Mouse (Mus musculus): Measurements from ENCODE around the gene Amz2. TPM values are rescaled to one million over a fixed set of nuclear protein-coding genes. Genes with fewer than 3 reads are reported as not detected.

Gene Amz2
- polyA plus RNA-seq, 1 experiment from 2014 or later = 49.1 TPM

DNA sequence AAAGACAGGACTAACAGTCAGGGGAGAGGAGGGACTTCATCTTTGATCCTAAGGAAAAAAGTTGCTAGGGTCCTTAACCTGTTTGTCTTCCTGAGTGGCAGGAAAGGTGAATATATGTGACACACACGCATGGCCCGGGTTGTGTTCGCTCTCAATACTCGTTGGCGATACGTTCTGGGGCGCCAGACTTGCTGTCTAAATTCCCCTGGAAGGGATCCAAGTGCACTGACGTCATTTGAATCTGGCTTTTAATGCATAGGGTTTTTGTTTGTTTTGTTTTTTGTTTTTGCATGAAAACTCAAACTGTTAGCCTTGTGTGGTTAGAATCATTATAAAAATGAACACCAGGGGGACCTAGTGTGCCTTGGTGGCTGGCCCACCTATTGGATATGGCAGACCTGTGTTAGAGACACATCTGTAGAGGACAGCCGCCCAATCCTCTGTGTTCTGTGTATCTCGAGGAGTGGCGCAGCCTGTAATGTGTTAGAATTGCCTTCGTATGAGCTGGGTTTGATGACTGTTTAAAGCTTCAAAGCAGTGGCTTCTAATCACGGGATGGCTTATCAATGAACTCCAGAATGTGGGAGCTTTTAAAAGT is 19.8 kb downstream of the Amz2 start:
- 59% methylated on average over 13 of the region's 13 CpGs for WGBS
- no peaks in the 10 kb centered on the region for H3K9me3 ChIP-seq
- peaks cover 3% of the 10 kb centered on the region; the same call in 1 of the 2 replicates for H3K27me3 ChIP-seq
- H3K4me3 ChIP-seq = no peak overlapping the region
- no peak overlapping the region for H3K4me2 ChIP-seq
- H3K9ac ChIP-seq = no peak overlapping the region
- peaks cover 3% of the 10 kb centered on the region; the same call in 1 of the 2 replicates for H3K4me1 ChIP-seq (replicated peaks)
- no peak overlapping the region for H3K27ac ChIP-seq (replicated peaks)
- H3K36me3 ChIP-seq = no peaks in the 10 kb centered on the region
- ATAC-seq (ENCODE audit: low read depth) = peak; percentile 67

GRCm38 (mm10) chr11:109451169-109451568 is 25.4 kb downstream of the Amz2 start:
- Histone ChIP-seq H3K9me3 (no peaks in the 10 kb centered on the region), H3K9ac (no peak overlapping the region), H3K4me3 (no peak overlapping the region), H3K4me1 (replicated peaks) (no peaks in the 10 kb centered on the region), H3K27ac (replicated peaks) (no peak overlapping the region), H3K36me3 (peaks cover 6% of the 10 kb centered on the region; the same call in 1 of the 2 replicates), H3K27me3 (no peaks in the 10 kb centered on the region), H3K4me2 (no peak overlapping the region)
- no peak for ATAC-seq (ENCODE audit: low read depth)
- 84% methylated on average over 11 of the region's 11 CpGs for WGBS

DNA sequence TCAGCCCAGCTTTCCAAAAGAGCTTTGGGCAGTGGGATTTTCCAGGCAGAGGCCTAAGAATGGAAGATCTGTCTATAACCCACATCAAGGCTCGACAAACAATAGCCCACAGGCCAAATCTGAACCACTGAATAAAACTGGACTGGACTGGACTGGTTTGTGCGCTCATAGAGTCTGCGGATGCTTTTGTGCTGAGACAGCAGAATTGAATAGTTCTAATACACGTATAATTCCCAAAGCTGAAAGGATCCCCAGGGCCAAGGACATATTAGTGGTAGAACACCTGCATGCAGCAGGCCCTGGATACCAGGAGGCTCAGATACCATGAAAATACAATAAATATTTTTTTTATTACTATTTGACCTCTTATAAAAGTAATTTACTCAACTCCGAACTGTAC is 30.5 kb downstream of the Amz2 start:
- no peak for ATAC-seq (ENCODE audit: low read depth)
- Histone ChIP-seq H3K4me1 (replicated peaks) (no peaks in the 10 kb centered on the region), H3K9ac (no peak overlapping the region), H3K9me3 (no peaks in the 10 kb centered on the region), H3K36me3 (peaks cover 12% of the 10 kb centered on the region; the same call in 1 of the 2 replicates), H3K4me3 (no peak overlapping the region), H3K4me2 (no peak overlapping the region), H3K27ac (replicated peaks) (no peak overlapping the region), H3K27me3 (no peaks in the 10 kb centered on the region)
- WGBS = 91% methylated on average over 5 of the region's 5 CpGs

- H3K36me3 ChIP-seq = peaks cover 21% of the 10 kb centered on the region
- ATAC-seq (ENCODE audit: low read depth) = no peak
- 95% methylated on average over 11 of the region's 11 CpGs for WGBS
- no peak overlapping the region for H3K9ac ChIP-seq
- no peaks in the 10 kb centered on the region for H3K27me3 ChIP-seq
- no peaks in the 10 kb centered on the region for H3K4me1 ChIP-seq (replicated peaks)
- no peaks in the 10 kb centered on the region for H3K9me3 ChIP-seq
- H3K27ac ChIP-seq (replicated peaks) = no peak overlapping the region
- H3K4me2 ChIP-seq = no peak overlapping the region
- H3K4me3 ChIP-seq = no peak overlapping the region
Measured at GRCm38 (mm10) chr11:109458165-109458564, 32.4 kb downstream of the Amz2 start.

DNA sequence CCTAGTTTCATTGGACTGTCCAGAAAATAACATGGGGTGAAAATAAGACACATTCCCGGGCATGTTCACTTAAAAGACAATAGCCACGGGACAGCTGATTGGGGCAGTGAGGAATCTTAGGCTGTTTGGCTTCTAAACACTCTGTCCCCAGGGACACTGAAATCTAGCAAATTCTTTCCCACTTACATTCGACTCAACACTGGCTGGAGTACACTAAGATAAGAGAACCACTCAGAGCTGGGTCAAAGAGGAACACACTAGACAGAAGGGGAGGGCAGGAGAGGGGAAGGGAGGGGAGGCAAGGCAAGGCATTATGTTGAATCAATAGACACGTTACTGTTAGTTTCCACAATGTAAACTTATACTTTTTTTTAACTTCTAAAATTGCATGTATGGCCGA is 34.8 kb downstream of the Amz2 start:
- Histone ChIP-seq H3K9ac (no peak overlapping the region), H3K36me3 (peaks cover 15% of the 10 kb centered on the region; the same call in 1 of the 2 replicates), H3K27ac (replicated peaks) (no peak overlapping the region), H3K9me3 (no peaks in the 10 kb centered on the region), H3K4me1 (replicated peaks) (no peaks in the 10 kb centered on the region), H3K27me3 (no peaks in the 10 kb centered on the region), H3K4me2 (no peak overlapping the region), H3K4me3 (no peak overlapping the region)
- WGBS = 76% methylated on average over 5 of the region's 5 CpGs
- ATAC-seq (ENCODE audit: low read depth) = no peak

DNA sequence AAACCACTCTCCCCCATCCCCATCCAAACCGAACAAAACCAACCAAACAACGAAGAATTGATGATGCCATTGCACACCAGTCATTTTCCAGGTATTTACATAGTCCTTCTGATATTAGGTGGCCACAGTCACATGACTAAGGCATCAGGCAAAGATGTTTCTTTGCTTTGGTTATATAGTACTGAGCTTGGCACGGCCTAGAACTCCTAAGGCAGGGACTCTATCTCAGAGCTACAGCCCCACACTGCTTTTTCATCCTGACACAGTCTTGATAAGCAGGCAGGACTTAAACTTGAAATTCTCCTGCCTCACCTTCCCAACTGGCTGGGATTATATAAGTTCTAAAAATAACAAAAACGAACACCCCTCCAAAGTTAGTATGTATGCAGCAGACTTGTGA is 39.3 kb downstream of the Amz2 start:
- 91% methylated on average over 4 of the region's 4 CpGs for WGBS
- no peak overlapping the region for H3K4me2 ChIP-seq
- H3K4me1 ChIP-seq (replicated peaks) = no peaks in the 10 kb centered on the region
- no peak overlapping the region for H3K9ac ChIP-seq
- H3K9me3 ChIP-seq = no peaks in the 10 kb centered on the region
- H3K36me3 ChIP-seq = peaks cover 9% of the 10 kb centered on the region; the same call in 1 of the 2 replicates
- ATAC-seq (ENCODE audit: low read depth) = no peak
- H3K4me3 ChIP-seq = no peak overlapping the region
- no peak overlapping the region for H3K27ac ChIP-seq (replicated peaks)
- H3K27me3 ChIP-seq = no peaks in the 10 kb centered on the region

GRCm38 (mm10) chr11:109466987-109467386 is 41.2 kb downstream of the Amz2 start:
- Histone ChIP-seq H3K4me1 (replicated peaks) (peaks cover 10% of the 10 kb centered on the region), H3K27me3 (0 out of 2 replicates have a peak, but pooled peaks cover 9% of the 10 kb centered on the region), H3K4me3 (no peak overlapping the region), H3K4me2 (no peak overlapping the region), H3K27ac (replicated peaks) (no peak overlapping the region), H3K9me3 (no peaks in the 10 kb centered on the region), H3K9ac (no peak overlapping the region), H3K36me3 (peaks cover 9% of the 10 kb centered on the region; the same call in 1 of the 2 replicates)
- ATAC-seq (ENCODE audit: low read depth) = no peak
- WGBS = 81% methylated on average over 8 of the region's 8 CpGs

DNA sequence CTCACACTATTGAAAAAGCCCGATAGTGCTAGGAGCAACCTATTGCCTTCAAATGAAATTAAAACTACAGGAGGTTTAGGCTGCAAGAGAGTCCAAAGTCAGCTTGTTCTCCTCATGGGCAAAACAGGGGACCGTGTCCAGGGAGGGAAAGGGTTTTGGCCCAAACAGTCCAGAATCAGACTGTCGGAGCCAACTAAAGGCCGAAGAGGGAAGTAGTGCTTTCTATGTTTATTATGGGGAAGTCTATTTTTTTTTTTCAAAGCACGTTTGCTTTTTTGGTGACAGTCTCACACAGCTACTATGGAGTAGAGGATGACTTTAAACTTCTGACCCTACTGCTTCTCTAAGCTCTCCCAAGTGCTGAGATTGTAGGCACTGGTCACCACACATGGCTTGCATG is 42.4 kb downstream of the Amz2 start:
- no peaks in the 10 kb centered on the region for H3K9me3 ChIP-seq
- WGBS = 88% methylated on average over 5 of the region's 5 CpGs
- H3K4me2 ChIP-seq = no peak overlapping the region
- no peak overlapping the region for H3K27ac ChIP-seq (replicated peaks)
- H3K36me3 ChIP-seq = no peaks in the 10 kb centered on the region
- no peak for ATAC-seq (ENCODE audit: low read depth)
- H3K4me1 ChIP-seq (replicated peaks) = peaks cover 16% of the 10 kb centered on the region
- H3K4me3 ChIP-seq = no peak overlapping the region
- 0 out of 2 replicates have a peak, but pooled peaks cover 9% of the 10 kb centered on the region for H3K27me3 ChIP-seq
- no peak overlapping the region for H3K9ac ChIP-seq

GRCm38 (mm10) chr11:109470170-109470569 is 44.4 kb downstream of the Amz2 start:
- H3K27me3 ChIP-seq = 0 out of 2 replicates have a peak, but pooled peaks cover 9% of the 10 kb centered on the region
- H3K4me3 ChIP-seq = no peak overlapping the region
- no peak overlapping the region for H3K4me2 ChIP-seq
- no peak overlapping the region for H3K9ac ChIP-seq
- ATAC-seq (ENCODE audit: low read depth) = no peak
- 71% methylated on average over 9 of the region's 9 CpGs for WGBS
- H3K4me1 ChIP-seq (replicated peaks) = peaks cover 27% of the 10 kb centered on the region
- H3K36me3 ChIP-seq = no peaks in the 10 kb centered on the region
- no peak overlapping the region for H3K27ac ChIP-seq (replicated peaks)
- no peaks in the 10 kb centered on the region for H3K9me3 ChIP-seq

- peak overlapping the region; percentile 78 for H3K4me3 ChIP-seq
- peak overlapping the region; percentile 93 for H3K4me2 ChIP-seq
- H3K27me3 ChIP-seq = peaks cover 9% of the 10 kb centered on the region; the same call in 1 of the 2 replicates
- peaks cover 33% of the 10 kb centered on the region for H3K4me1 ChIP-seq (replicated peaks)
- H3K9ac ChIP-seq = 0 out of 2 replicates have a peak overlapping the region, but pooled peaks have one; percentile 92
- WGBS = 33% methylated on average over 15 of the region's 15 CpGs
- no peak for ATAC-seq (ENCODE audit: low read depth)
- H3K27ac ChIP-seq (replicated peaks) = no peak overlapping the region
- H3K36me3 ChIP-seq = no peaks in the 10 kb centered on the region
- no peaks in the 10 kb centered on the region for H3K9me3 ChIP-seq
Measured at GRCm38 (mm10) chr11:109470921-109471861, 45.4 kb downstream of the Amz2 start.

GRCm38 (mm10) chr11:109472171-109472691 is 46.5 kb downstream of the Amz2 start:
- Histone ChIP-seq H3K4me2 (peak overlapping the region; percentile 93), H3K9me3 (no peaks in the 10 kb centered on the region), H3K9ac (peak overlapping the region; percentile 92), H3K36me3 (no peaks in the 10 kb centered on the region), H3K27me3 (peaks cover 9% of the 10 kb centered on the region; the same call in 1 of the 2 replicates), H3K4me1 (replicated peaks) (peaks cover 44% of the 10 kb centered on the region), H3K4me3 (peak overlapping the region; percentile 78), H3K27ac (replicated peaks) (no peak overlapping the region)
- ATAC-seq (ENCODE audit: low read depth) = no peak
- 0% methylated on average over 33 of the region's 33 CpGs for WGBS

- H3K36me3 ChIP-seq = no peaks in the 10 kb centered on the region
- peak; percentile 55 for ATAC-seq (ENCODE audit: low read depth)
- peaks cover 9% of the 10 kb centered on the region; the same call in 1 of the 2 replicates for H3K27me3 ChIP-seq
- peak overlapping the region; percentile 92 for H3K9ac ChIP-seq
- WGBS = under 1% methylated on average over 12 of the region's 13 CpGs
- H3K4me3 ChIP-seq = peak overlapping the region; percentile 78
- H3K4me2 ChIP-seq = peak overlapping the region; percentile 93
- H3K9me3 ChIP-seq = no peaks in the 10 kb centered on the region
- H3K4me1 ChIP-seq (replicated peaks) = peaks cover 49% of the 10 kb centered on the region
- H3K27ac ChIP-seq (replicated peaks) = peak overlapping the region; percentile 95
Measured at GRCm38 (mm10) chr11:109472821-109473170, 47.0 kb downstream of the Amz2 start.
